Mouse (Mus musculus) megakaryocyte, embryonic 14.5 days (primary cell): ENCODE results near the gene Ubxn6. TPM values are rescaled to one million over a fixed set of nuclear protein-coding genes. Genes with fewer than 3 reads are reported as not detected.
"Not testable (repeated sequence)": the region's sequence is repeated elsewhere in the genome, so short reads cannot be mapped to it uniquely, and the experiment has no call there.

Source experiments
- H3K27me3 ChIP-seq: replicated peaks from 2 replicates; pipeline ENCODE3; 2012; ENCODE audit warnings: inconsistent platforms
- H3K36me3 ChIP-seq: replicated peaks from 2 replicates; pipeline ENCODE3; 2012; ENCODE audit warnings: low read length, inconsistent platforms, mixed read lengths
- H3K4me1 ChIP-seq: 2 replicates; pipeline ENCODE4 v1.6.1; 2012; ENCODE audit warnings: inconsistent platforms
- H3K4me3 ChIP-seq: replicated peaks from 2 replicates; pipeline ENCODE3; 2012; ENCODE audit warnings: moderate library complexity, mild to moderate bottlenecking, inconsistent platforms
- H3K9me3 ChIP-seq: 2 replicates; pipeline ENCODE4 v1.6.1; 2012; ENCODE audit warnings: inconsistent platforms
- FLI1 ChIP-seq: IDR thresholded peaks from 2 replicates; pipeline ENCODE4 v1.6.1; 2012; ENCODE audit warnings: low read length, inconsistent platforms, mixed read lengths
- GATA1 ChIP-seq: IDR thresholded peaks from 3 replicates; pipeline ENCODE4 v1.6.1; 2012; ENCODE audit warnings: mixed read lengths, low read length, inconsistent platforms, borderline replicate concordance
- polyA plus RNA-seq: library from polyadenylated mRNA; stranded (reverse); fragments of >175 nt; gene quantifications from 2 replicates; pipeline ENCODE4 v1.2.3, GENCODE M21; 2012; ENCODE audit warnings: low replicate concordance; ENCODE audit not compliant: insufficient read depth

Gene Ubxn6
- polyA plus RNA-seq, 1 experiment, result 75.0 TPM

- TF ChIP-seq FLI1 (no peak), GATA1 (no peak)
- H3K4me1 ChIP-seq, result peaks cover 60% of the 10 kb centered on the region
- H3K9me3 ChIP-seq, result no peaks in the 10 kb centered on the region
- peak within 1 kb of the TSS; percentile 93 for H3K4me3 ChIP-seq
- H3K27me3 ChIP-seq, result no peaks in the 10 kb centered on the region
- H3K36me3 ChIP-seq, result peaks cover 29% of the 10 kb centered on the region
These were observed 4.3 kb upstream of the Ubxn6 start, which contains the start of gene Hdgfl2 for GRCm38 (mm10) chr17:56078880-56079795. Hdgfl2 (plus strand) TSS chr17:56079634.

GRCm38 (mm10) chr17:56078361-56078760 lies 3.5 kb upstream of the Ubxn6 start:
- not testable (repeated sequence) for H3K9me3 ChIP-seq, H3K27me3 ChIP-seq
- peak overlapping the region; percentile 93 for H3K4me3 ChIP-seq
- peaks cover 25% of the 10 kb centered on the region for H3K36me3 ChIP-seq
- H3K4me1 ChIP-seq, result peaks cover 64% of the 10 kb centered on the region

GRCm38 (mm10) chr17:56077523-56077922 lies 2.7 kb upstream of the Ubxn6 start:
- TF ChIP-seq GATA1, result no peak
- no peak for TF ChIP-seq FLI1
- Histone ChIP-seq H3K9me3 (no peaks in the 10 kb centered on the region), H3K4me1 (peaks cover 65% of the 10 kb centered on the region), H3K4me3 (no peak overlapping the region), H3K36me3 (peaks cover 25% of the 10 kb centered on the region), H3K27me3 (no peaks in the 10 kb centered on the region)

GRCm38 (mm10) chr17:56074097-56074826 lies 566 bp downstream of the Ubxn6 start:
- TF ChIP-seq FLI1, result no peak
- Histone ChIP-seq H3K36me3 (peaks cover 44% of the 10 kb centered on the region), H3K9me3 (no peaks in the 10 kb centered on the region), H3K27me3 (no peaks in the 10 kb centered on the region), H3K4me3 (peak overlapping the region; percentile 94), H3K4me1 (peaks cover 53% of the 10 kb centered on the region)

- Histone ChIP-seq H3K4me1 (peaks cover 64% of the 10 kb centered on the region), H3K4me3 (no peak overlapping the region), H3K27me3 (no peaks in the 10 kb centered on the region), H3K36me3 (peaks cover 64% of the 10 kb centered on the region), H3K9me3 (no peaks in the 10 kb centered on the region)
- TF ChIP-seq FLI1, result no peak
- TF ChIP-seq GATA1, result no peak
These were observed 2.6 kb downstream of the Ubxn6 start for GRCm38 (mm10) chr17:56072243-56072642.

- no peak for TF ChIP-seq GATA1
- TF ChIP-seq FLI1, result no peak
- H3K9me3 ChIP-seq, result 0 out of 2 replicates have a peak, but pooled peaks cover 3% of the 10 kb centered on the region
- H3K4me1 ChIP-seq, result peaks cover 75% of the 10 kb centered on the region
- peaks cover 74% of the 10 kb centered on the region for H3K36me3 ChIP-seq
- H3K4me3 ChIP-seq, result no peak overlapping the region
- H3K27me3 ChIP-seq, result no peaks in the 10 kb centered on the region
These were observed 3.7 kb downstream of the Ubxn6 start for GRCm38 (mm10) chr17:56071126-56071525.

GRCm38 (mm10) chr17:56069066-56069465 lies 5.8 kb downstream of the Ubxn6 start:
- 0 out of 2 replicates have a peak, but pooled peaks cover 6% of the 10 kb centered on the region for H3K9me3 ChIP-seq
- H3K27me3 ChIP-seq, result no peaks in the 10 kb centered on the region
- no peak overlapping the region for H3K4me3 ChIP-seq
- H3K4me1 ChIP-seq, result peaks cover 80% of the 10 kb centered on the region
- TF ChIP-seq GATA1 (no peak), FLI1 (no peak)
- peaks cover 93% of the 10 kb centered on the region for H3K36me3 ChIP-seq

GRCm38 (mm10) chr17:56066451-56066850 lies 8.4 kb downstream of the Ubxn6 start:
- peaks cover 98% of the 10 kb centered on the region for H3K36me3 ChIP-seq
- TF ChIP-seq FLI1, result no peak
- TF ChIP-seq GATA1, result no peak
- H3K4me1 ChIP-seq, result peaks cover 67% of the 10 kb centered on the region
- H3K9me3 ChIP-seq, result 0 out of 2 replicates have a peak, but pooled peaks cover 6% of the 10 kb centered on the region
- H3K4me3 ChIP-seq, result peak overlapping the region; percentile 2
- no peaks in the 10 kb centered on the region for H3K27me3 ChIP-seq

- not testable (repeated sequence) for H3K9me3 ChIP-seq, H3K27me3 ChIP-seq, H3K4me3 ChIP-seq
- peaks cover 60% of the 10 kb centered on the region for H3K4me1 ChIP-seq
- peaks cover 98% of the 10 kb centered on the region for H3K36me3 ChIP-seq
These were observed 9.1 kb downstream of the Ubxn6 start for GRCm38 (mm10) chr17:56065715-56066114.

- Histone ChIP-seq H3K27me3 (no peaks in the 10 kb centered on the region), H3K4me1 (peaks cover 37% of the 10 kb centered on the region), H3K4me3 (no peak overlapping the region), H3K36me3 (peaks cover 97% of the 10 kb centered on the region), H3K9me3 (0 out of 2 replicates have a peak, but pooled peaks cover 6% of the 10 kb centered on the region)
- TF ChIP-seq FLI1 (no peak), GATA1 (no peak)
These were observed 12.7 kb downstream of the Ubxn6 start for GRCm38 (mm10) chr17:56062081-56062480.
